Mouse (Mus musculus): Measurements from ENCODE around the gene Vmn1r200.
A peak's percentile ranks its signal among the peaks of the same experiment; 100 is the strongest.

The Vmn1r200 gene

GRCm38 (mm10) chr13:22390073-22390472, at the start of gene Vmn1r200:
TSS of gene Vmn1r200 (plus strand) at chr13:22390373.
- no peak for ATAC-seq (ENCODE audit: low TSS enrichment)

GRCm38 (mm10) chr13:22350064-22350463, 40.1 kb upstream of the Vmn1r200 start, which contains the start of gene Vmn1r198:
TSS of gene Vmn1r198 (plus strand) at chr13:22350364.
- ATAC-seq (ENCODE audit: low TSS enrichment) = no peak

GRCm38 (mm10) chr13:22350813-22351212, 39.4 kb upstream of the Vmn1r200 start:
- ATAC-seq (ENCODE audit: low TSS enrichment) = no peak

GRCm38 (mm10) chr13:22379518-22379917, 10.7 kb upstream of the Vmn1r200 start, which contains the start of gene Vmn1r199:
TSS of gene Vmn1r199 (plus strand) at chr13:22379818.
- no peak for ATAC-seq (ENCODE audit: low TSS enrichment)

- ATAC-seq (ENCODE audit: low TSS enrichment) = peak; percentile 99
These were observed 9.0 kb upstream of the Vmn1r200 start for GRCm38 (mm10) chr13:22381128-22381527.

- ATAC-seq (ENCODE audit: low TSS enrichment) = no peak
These were observed 6.8 kb upstream of the Vmn1r200 start for GRCm38 (mm10) chr13:22383401-22383800.

GRCm38 (mm10) chr13:22387050-22387449, 3.1 kb upstream of the Vmn1r200 start:
- no peak for ATAC-seq (ENCODE audit: low TSS enrichment)

- ATAC-seq (ENCODE audit: low TSS enrichment) = peak; percentile 73; the same call in 1 of the 2 replicates
These were observed 12.8 kb downstream of the Vmn1r200 start for GRCm38 (mm10) chr13:22402978-22403377.

Data from frontal cortex, adult (tissue).